Mouse (Mus musculus) thymus, adult 2 months (tissue): ENCODE results near the gene Cln6.

ENCODE experiments used
- CTCF ChIP-seq: fragments of 200-500 bp; IDR thresholded peaks from 2 replicates; pipeline ENCODE4 v1.5.1; 2012; ENCODE audit warnings: mild to moderate bottlenecking, control low read depth, low read length, moderate library complexity, borderline replicate concordance; ENCODE audit not compliant: control insufficient read depth, poor library complexity, insufficient read depth; ENCODE audit errors: extremely low read depth
- POLR2A ChIP-seq: fragments of 200-500 bp; IDR thresholded peaks from 2 replicates; pipeline ENCODE4 v1.6.1; 2012; ENCODE audit warnings: mild to moderate bottlenecking, low read length, control low read depth, moderate library complexity; ENCODE audit not compliant: control insufficient read depth, poor library complexity, insufficient read depth; ENCODE audit errors: extremely low read depth

GRCm38 (mm10) chr9:62848641-62849040, 10.1 kb downstream of the Cln6 start:
- TF ChIP-seq CTCF (no peak), POLR2A (no peak)
